Mouse (Mus musculus): ENCODE results near the gene Psmd6.

- no peak for TF ChIP-seq CTCF (conservative IDR thresholded peaks at IDR 0.05 in 1 of 2, IDR thresholded peaks at IDR 0.05 in 1 of 2; ENCODE audit: low read depth in 2 of 2, low read length in 2 of 2)
- TF ChIP-seq ZC3H11A (IDR thresholded peaks at IDR 0.05; ENCODE audit: low read depth, low read length), result no peak
- no peak for TF ChIP-seq POLR2A (IDR thresholded peaks at IDR 0.05; ENCODE audit: low read depth, low read length)
- TF ChIP-seq MXI1 (IDR thresholded peaks at IDR 0.05; ENCODE audit: low read depth, low read length), result no peak
- TF ChIP-seq MAZ (IDR thresholded peaks at IDR 0.05; ENCODE audit: low read depth, low read length), result no peak
- TF ChIP-seq TCF12 (IDR thresholded peaks at IDR 0.05; ENCODE audit: low read depth, low read length), result no peak
- no peak for TF ChIP-seq CHD2 (IDR thresholded peaks at IDR 0.05; ENCODE audit: low read length)
Measured at GRCm38 (mm10) chr14:14086711-14087263, 34.0 kb downstream of the Psmd6 start.
